Mouse (Mus musculus) midbrain, postnatal 0 days (tissue): Measurements from ENCODE around the gene Myo18b. TPM values are rescaled to one million over a fixed set of nuclear protein-coding genes. Genes with fewer than 3 reads are reported as not detected.

Experiments used
- ATAC-seq: fragments of 200-750 bp; cut with Nextera tagmentation; 2 replicates; pipeline ENCODE4 v1.8.0; 2017; ENCODE audit warnings: moderate number of reproducible peaks, mild to moderate bottlenecking, moderate TSS enrichment, moderate library complexity; ENCODE audit not compliant: low FRiP score
- DNase-seq: peaks from one replicate; pipeline ENCODE4 v3.0.0-alpha.2; 2015; ENCODE audit warnings: low spot score
- H3K27ac ChIP-seq: fragments of 300-500 bp; sonication (generic); 2 replicates; pipeline ENCODE4 v1.5.1; 2014; ENCODE audit warnings: low read depth, mild to moderate bottlenecking, low read length, mixed read lengths
- H3K27me3 ChIP-seq: fragments of 300-500 bp; sonication (generic); 2 replicates; pipeline ENCODE4 v1.6.1; 2014; ENCODE audit warnings: low read length, control low read depth, mixed read lengths; ENCODE audit not compliant: insufficient read depth
- H3K36me3 ChIP-seq: fragments of 300-500 bp; sonication (generic); 2 replicates; pipeline ENCODE4 v1.6.1; 2014; ENCODE audit warnings: low read length, control low read depth, mixed read lengths; ENCODE audit not compliant: insufficient read depth
- H3K4me1 ChIP-seq: fragments of 300-500 bp; sonication (generic); 2 replicates; pipeline ENCODE4 v1.6.1; 2014; ENCODE audit warnings: mild to moderate bottlenecking, control low read depth, antibody characterized with exemption, low read length, mixed read lengths; ENCODE audit not compliant: insufficient read depth
- H3K4me2 ChIP-seq: fragments of 300-500 bp; sonication (generic); 2 replicates; pipeline ENCODE4 v1.6.1; 2014; ENCODE audit warnings: low read depth, mild to moderate bottlenecking, low read length, mixed read lengths; ENCODE audit not compliant: poor library complexity, severe bottlenecking
- H3K4me3 ChIP-seq: fragments of 300-500 bp; sonication (generic); 2 replicates; pipeline ENCODE4 v1.5.1; 2014; ENCODE audit warnings: low read depth, mild to moderate bottlenecking, low read length, moderate library complexity
- H3K9ac ChIP-seq: fragments of 300-500 bp; sonication (generic); replicated peaks from 2 replicates; pipeline ENCODE4 v1.6.1; 2014; ENCODE audit warnings: mild to moderate bottlenecking, low read length, moderate library complexity, mixed read lengths; ENCODE audit not compliant: poor library complexity, severe bottlenecking
- H3K9me3 ChIP-seq: fragments of 300-500 bp; sonication (generic); 2 replicates; pipeline ENCODE4 v1.6.1; 2016; ENCODE audit warnings: low read length, control low read depth
- CTCF ChIP-seq: IDR thresholded peaks from 2 replicates; pipeline ENCODE4 v1.5.1; 2016; ENCODE audit warnings: antibody characterized with exemption, mild to moderate bottlenecking
- whole genome bisulfite sequencing: fragments of 180-500 bp; shearing (Covaris S2); extraction: QIAGEN DNeasy Blood & Tissue Kit; methylation state at CpG from one replicate; pipeline ENCODE4 v1.1.7; 2014; 5-methylcytosine and 5-hydroxymethylcytosine counted together
- polyA plus RNA-seq: library from polyadenylated mRNA; unstranded; fragments of >200 nt; fragmentation: Nextera tagmentation; extraction: Ambion mirVana; gene quantifications from 2 replicates; pipeline ENCODE4 v1.2.1, GENCODE M21; 2015
- total RNA-seq: library from RNA; depleted of rRNA; stranded (reverse); fragments of >200 nt; gene quantifications from 2 replicates; pipeline ENCODE4 v1.2.3, GENCODE M21; 2014

Gene Myo18b
- total and polyA plus RNA-seq, 2 experiments from 2014 or later, result 1.3 to 1.9 TPM

GRCm38 (mm10) chr5:112714679-112715446 is 181.3 kb downstream of the Myo18b start:
- Histone ChIP-seq H3K27ac (no peak overlapping the region), H3K4me2 (no peak overlapping the region), H3K9me3 (no peaks in the 10 kb centered on the region), H3K36me3 (no peaks in the 10 kb centered on the region), H3K9ac (no peak overlapping the region), H3K27me3 (no peaks in the 10 kb centered on the region), H3K4me3 (no peak overlapping the region), H3K4me1 (peaks cover 5% of the 10 kb centered on the region; the same call in 1 of the 2 replicates)
- ATAC-seq (no peak), DNase-seq (no peak)
- WGBS, result 77% methylated on average over 8 of the region's 8 CpGs
- no peak for TF ChIP-seq CTCF

DNA sequence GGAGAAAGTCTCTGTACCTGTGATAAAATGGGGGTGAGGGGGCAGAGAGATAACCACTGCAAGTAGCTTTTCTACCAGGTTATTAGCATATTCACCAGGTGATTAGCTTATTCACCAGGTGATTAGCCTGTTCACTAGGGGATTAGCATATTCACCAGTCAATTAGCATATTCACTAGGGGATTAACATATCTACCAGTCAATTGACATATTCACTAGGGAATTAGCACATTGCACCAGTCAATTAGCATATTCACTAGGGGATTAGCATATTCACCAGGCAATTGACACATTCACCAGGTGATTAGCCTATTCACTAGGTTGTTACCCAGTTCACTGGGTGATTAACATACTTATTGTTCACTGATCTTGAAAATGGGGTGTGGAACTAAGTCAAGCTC is 186.3 kb downstream of the Myo18b start:
- no peak for ATAC-seq
- H3K9ac ChIP-seq, result no peak overlapping the region
- DNase-seq, result no peak
- no peaks in the 10 kb centered on the region for H3K4me1 ChIP-seq
- no peaks in the 10 kb centered on the region for H3K36me3 ChIP-seq
- no peak for TF ChIP-seq CTCF
- no peaks in the 10 kb centered on the region for H3K9me3 ChIP-seq
- no peak overlapping the region for H3K4me3 ChIP-seq
- no peak overlapping the region for H3K4me2 ChIP-seq
- H3K27me3 ChIP-seq, result no peaks in the 10 kb centered on the region
- no peak overlapping the region for H3K27ac ChIP-seq

DNA sequence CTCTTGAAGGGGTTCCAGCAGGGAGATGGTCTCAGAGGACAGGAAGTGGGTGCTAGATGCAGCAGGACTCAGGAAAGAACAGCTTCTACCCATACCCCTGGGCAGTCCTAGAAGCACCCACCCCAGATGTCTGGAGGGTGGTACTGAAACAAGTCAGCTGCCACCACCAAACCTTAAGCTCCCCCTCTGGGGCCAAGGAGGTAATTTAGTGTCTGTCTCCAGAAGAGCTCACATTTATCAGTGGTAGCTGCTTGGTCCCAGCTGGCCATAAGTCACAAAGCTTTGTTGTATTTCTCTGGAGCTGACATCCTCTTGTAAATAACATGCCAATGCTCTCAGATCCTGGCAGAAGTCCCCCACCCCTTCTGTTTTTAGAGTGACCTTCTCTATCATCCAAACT is 187.7 kb downstream of the Myo18b start:
- H3K36me3 ChIP-seq, result no peaks in the 10 kb centered on the region
- DNase-seq, result no peak
- H3K27me3 ChIP-seq, result no peaks in the 10 kb centered on the region
- TF ChIP-seq CTCF, result no peak
- H3K27ac ChIP-seq, result no peak overlapping the region
- no peak overlapping the region for H3K9ac ChIP-seq
- no peaks in the 10 kb centered on the region for H3K4me1 ChIP-seq
- no peak overlapping the region for H3K4me2 ChIP-seq
- no peak overlapping the region for H3K4me3 ChIP-seq
- H3K9me3 ChIP-seq, result no peaks in the 10 kb centered on the region
- ATAC-seq, result no peak

- WGBS, result 90% methylated on average over 2 of the region's 2 CpGs
Observed at GRCm38 (mm10) chr5:112707478-112707877, 188.7 kb downstream of the Myo18b start.

GRCm38 (mm10) chr5:112700794-112701193 is 195.4 kb downstream of the Myo18b start:
- DNase-seq (no peak), ATAC-seq (no peak)
- Histone ChIP-seq H3K27me3 (no peaks in the 10 kb centered on the region), H3K4me1 (no peaks in the 10 kb centered on the region), H3K36me3 (no peaks in the 10 kb centered on the region), H3K9me3 (no peaks in the 10 kb centered on the region), H3K4me3 (no peak overlapping the region), H3K27ac (no peak overlapping the region), H3K4me2 (no peak overlapping the region), H3K9ac (no peak overlapping the region)
- WGBS, result 86% methylated on average over 3 of the region's 3 CpGs
- no peak for TF ChIP-seq CTCF

More at GRCm38 (mm10) chr5:112707478-112707877, 188.7 kb downstream of the Myo18b start:
- TF ChIP-seq CTCF, result no peak
- Histone ChIP-seq H3K9me3 (no peaks in the 10 kb centered on the region), H3K27me3 (no peaks in the 10 kb centered on the region), H3K27ac (no peak overlapping the region), H3K4me2 (no peak overlapping the region), H3K36me3 (no peaks in the 10 kb centered on the region), H3K4me3 (no peak overlapping the region), H3K9ac (no peak overlapping the region), H3K4me1 (no peaks in the 10 kb centered on the region)
- no peak for ATAC-seq
- DNase-seq, result no peak

- TF ChIP-seq CTCF, result no peak
- H3K36me3 ChIP-seq, result no peaks in the 10 kb centered on the region
- H3K9ac ChIP-seq, result no peak overlapping the region
Observed at GRCm38 (mm10) chr5:112696683-112697082, 199.5 kb downstream of the Myo18b start.

More at GRCm38 (mm10) chr5:112696683-112697082, 199.5 kb downstream of the Myo18b start:
- no peak overlapping the region for H3K27ac ChIP-seq
- ATAC-seq (no peak), DNase-seq (no peak)
- no peaks in the 10 kb centered on the region for H3K4me1 ChIP-seq
- H3K4me2 ChIP-seq, result no peak overlapping the region
- H3K4me3 ChIP-seq, result no peak overlapping the region
- 62% methylated on average over 4 of the region's 4 CpGs for WGBS
- no peaks in the 10 kb centered on the region for H3K9me3 ChIP-seq
- no peaks in the 10 kb centered on the region for H3K27me3 ChIP-seq
